Mouse (Mus musculus): ENCODE results near the gene Zar1l.
A peak's percentile ranks its signal among the peaks of the same experiment; 100 is the strongest.

Zar1l gene

DNA sequence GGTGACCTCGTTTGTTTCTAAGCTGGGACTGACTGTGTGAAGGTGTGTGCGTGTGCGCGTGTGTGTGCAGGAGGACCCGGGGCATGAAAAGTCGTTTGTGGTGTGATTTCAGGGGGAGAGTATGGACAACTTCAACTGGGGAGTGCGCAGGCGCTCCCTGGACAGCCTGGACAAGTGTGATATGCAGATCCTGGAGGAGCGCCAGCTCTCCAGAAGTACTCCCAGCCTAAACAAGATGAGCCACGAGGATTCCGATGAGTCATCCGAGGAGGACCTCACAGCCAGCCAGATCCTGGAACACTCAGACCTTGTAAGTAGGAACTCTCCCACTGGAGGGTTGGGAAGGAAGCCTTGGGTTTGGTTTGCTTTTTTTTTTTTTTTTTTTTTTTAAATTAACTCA lies 51.8 kb downstream of the Zar1l start:
- no peak for TF ChIP-seq POU5F1 (IDR thresholded peaks at IDR 0.05; ENCODE audit: borderline replicate concordance, low read length)
- TF ChIP-seq CTCF (conservative IDR thresholded peaks at IDR 0.05; ENCODE audit: low read length): no peak
- TF ChIP-seq NANOG (IDR thresholded peaks at IDR 0.05; ENCODE audit: borderline replicate concordance, low read length): no peak
- no peak overlapping the region for H3K4me3 ChIP-seq (replicated peaks; ENCODE audit: low read length)

DNA sequence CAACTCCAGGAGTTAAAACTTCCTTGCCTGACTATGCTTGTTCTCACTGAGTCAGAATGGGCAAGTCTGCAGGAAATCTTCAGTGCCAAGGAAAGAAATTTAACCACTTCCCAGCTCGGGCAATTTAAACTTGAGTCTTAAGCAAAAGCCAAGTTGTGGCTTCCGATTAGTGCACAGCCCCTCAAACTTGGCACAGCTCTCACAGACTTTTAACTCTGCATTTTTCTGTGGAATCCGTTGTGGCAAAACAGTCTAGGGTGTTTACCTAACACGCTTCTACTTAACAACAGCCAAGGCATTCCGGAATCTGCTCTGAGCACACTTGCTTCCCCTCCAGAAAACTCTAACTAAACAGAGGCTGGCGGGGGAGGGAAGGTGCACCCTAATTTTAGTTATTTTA lies 52.7 kb downstream of the Zar1l start:
- H3K9me3 ChIP-seq (ENCODE audit: low read length): no peaks in the 10 kb centered on the region
- peaks cover 8% of the 10 kb centered on the region for H3K36me3 ChIP-seq (ENCODE audit: insufficient read depth, low read length)
- peaks cover 9% of the 10 kb centered on the region for H3K4me1 ChIP-seq (replicated peaks; ENCODE audit: low read depth, low read length)
- no peak overlapping the region for H3K4me3 ChIP-seq (replicated peaks; ENCODE audit: low read length)
- no peaks in the 10 kb centered on the region for H3K27me3 ChIP-seq (ENCODE audit: insufficient read depth, low read length)
- no peak for TF ChIP-seq NANOG (IDR thresholded peaks at IDR 0.05; ENCODE audit: borderline replicate concordance, low read length)
- no peak for TF ChIP-seq POU5F1 (IDR thresholded peaks at IDR 0.05; ENCODE audit: borderline replicate concordance, low read length)
- TF ChIP-seq CTCF (conservative IDR thresholded peaks at IDR 0.05; ENCODE audit: low read length): no peak

More for the DNA sequence above, 51.8 kb downstream of the Zar1l start:
- Histone ChIP-seq H3K4me1 (replicated peaks; ENCODE audit: low read depth, low read length) (peaks cover 9% of the 10 kb centered on the region), H3K9me3 (ENCODE audit: low read length) (no peaks in the 10 kb centered on the region), H3K27me3 (ENCODE audit: insufficient read depth, low read length) (no peaks in the 10 kb centered on the region), H3K36me3 (ENCODE audit: insufficient read depth, low read length) (peaks cover 8% of the 10 kb centered on the region; the same call in 1 of the 2 replicates)

DNA sequence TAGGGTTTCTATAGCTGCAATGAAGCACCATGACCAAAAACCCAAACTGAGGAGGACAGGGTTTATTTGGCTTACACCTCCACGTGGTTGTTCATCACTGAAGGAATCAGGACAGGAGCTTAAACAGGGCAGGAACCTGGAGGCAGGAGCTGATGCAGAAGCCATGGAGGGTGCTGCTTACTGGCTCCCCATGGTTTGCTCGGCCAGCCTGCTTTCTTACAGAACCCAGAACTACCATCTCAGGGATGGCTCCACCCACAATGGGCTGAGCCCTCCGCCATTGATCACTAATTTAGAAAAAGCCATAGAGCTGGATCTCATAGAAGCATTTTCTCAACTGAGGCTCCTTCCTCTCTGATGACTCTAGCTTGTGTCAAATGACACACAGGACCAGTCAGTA lies 53.2 kb downstream of the Zar1l start:
- TF ChIP-seq NANOG (IDR thresholded peaks at IDR 0.05; ENCODE audit: borderline replicate concordance, low read length) (no peak), CTCF (conservative IDR thresholded peaks at IDR 0.05; ENCODE audit: low read length) (no peak), POU5F1 (IDR thresholded peaks at IDR 0.05; ENCODE audit: borderline replicate concordance, low read length) (no peak)
- Histone ChIP-seq H3K9me3 (ENCODE audit: low read length) (no peaks in the 10 kb centered on the region), H3K4me1 (replicated peaks; ENCODE audit: low read depth, low read length) (peaks cover 9% of the 10 kb centered on the region), H3K4me3 (replicated peaks; ENCODE audit: low read length) (no peak overlapping the region), H3K36me3 (ENCODE audit: insufficient read depth, low read length) (peaks cover 7% of the 10 kb centered on the region), H3K27me3 (ENCODE audit: insufficient read depth, low read length) (no peaks in the 10 kb centered on the region)

DNA sequence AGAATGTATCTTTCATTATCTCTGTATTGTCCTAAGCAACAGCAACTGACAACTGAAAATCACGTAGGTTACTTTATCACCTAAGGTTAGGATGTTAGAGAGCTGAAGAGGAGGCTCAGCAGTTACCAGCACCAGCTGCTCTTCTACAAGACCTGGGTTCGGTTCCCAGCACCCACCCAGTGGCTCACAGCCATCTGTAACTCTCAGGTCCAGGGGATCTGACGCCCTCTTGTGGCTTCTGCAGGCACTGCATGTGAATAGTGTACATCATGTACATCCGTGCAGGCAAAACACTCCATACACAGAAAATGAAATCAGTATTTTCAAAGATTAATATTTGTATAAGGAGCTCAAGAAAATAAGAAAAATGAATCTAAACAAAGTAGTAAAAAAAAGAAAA lies 58.2 kb downstream of the Zar1l start:
- peaks cover 16% of the 10 kb centered on the region for H3K36me3 ChIP-seq (ENCODE audit: insufficient read depth, low read length)
- H3K9me3 ChIP-seq (ENCODE audit: low read length): no peaks in the 10 kb centered on the region
- TF ChIP-seq CTCF (conservative IDR thresholded peaks at IDR 0.05; ENCODE audit: low read length) (peak; percentile 65), NANOG (IDR thresholded peaks at IDR 0.05; ENCODE audit: borderline replicate concordance, low read length) (no peak), POU5F1 (IDR thresholded peaks at IDR 0.05; ENCODE audit: borderline replicate concordance, low read length) (no peak)
- no peaks in the 10 kb centered on the region for H3K27me3 ChIP-seq (ENCODE audit: insufficient read depth, low read length)
- no peak overlapping the region for H3K4me3 ChIP-seq (replicated peaks; ENCODE audit: low read length)
- peaks cover 16% of the 10 kb centered on the region for H3K4me1 ChIP-seq (replicated peaks; ENCODE audit: low read depth, low read length)

- Histone ChIP-seq H3K27me3 (ENCODE audit: insufficient read depth, low read length) (no peaks in the 10 kb centered on the region), H3K4me3 (replicated peaks; ENCODE audit: low read length) (no peak overlapping the region), H3K4me1 (replicated peaks; ENCODE audit: low read depth, low read length) (peaks cover 16% of the 10 kb centered on the region), H3K9me3 (ENCODE audit: low read length) (no peaks in the 10 kb centered on the region), H3K36me3 (ENCODE audit: insufficient read depth, low read length) (peaks cover 28% of the 10 kb centered on the region)
- no peak for TF ChIP-seq POU5F1 (IDR thresholded peaks at IDR 0.05; ENCODE audit: borderline replicate concordance, low read length)
- TF ChIP-seq CTCF (conservative IDR thresholded peaks at IDR 0.05; ENCODE audit: low read length): no peak
- no peak for TF ChIP-seq NANOG (IDR thresholded peaks at IDR 0.05; ENCODE audit: borderline replicate concordance, low read length)
These were observed 59.8 kb downstream of the Zar1l start for GRCm38 (mm10) chr5:150457904-150458739.

GRCm38 (mm10) chr5:150457165-150457903 lies 60.6 kb downstream of the Zar1l start:
- Histone ChIP-seq H3K4me1 (replicated peaks; ENCODE audit: low read depth, low read length) (peaks cover 19% of the 10 kb centered on the region), H3K4me3 (replicated peaks; ENCODE audit: low read length) (no peak overlapping the region), H3K27me3 (ENCODE audit: insufficient read depth, low read length) (no peaks in the 10 kb centered on the region), H3K36me3 (ENCODE audit: insufficient read depth, low read length) (peaks cover 35% of the 10 kb centered on the region), H3K9me3 (ENCODE audit: low read length) (peaks cover 4% of the 10 kb centered on the region)
- TF ChIP-seq NANOG (IDR thresholded peaks at IDR 0.05; ENCODE audit: borderline replicate concordance, low read length): no peak
- no peak for TF ChIP-seq POU5F1 (IDR thresholded peaks at IDR 0.05; ENCODE audit: borderline replicate concordance, low read length)
- TF ChIP-seq CTCF (conservative IDR thresholded peaks at IDR 0.05; ENCODE audit: low read length): no peak

Measured in E14TG2a.4 (cell line).